Mouse (Mus musculus): ENCODE measurements at regions not wholly inside any gene's neighbourhood (a gene's known extent, or its start where the extent isn't known, plus 50 kb on each side); places are given as distances from the start of the nearest gene placed in this dataset.
A peak's percentile ranks its signal among the peaks of the same experiment; 100 is the strongest.

- Histone ChIP-seq H3K36me3 (ENCODE audit: control insufficient read depth, insufficient read depth, low read length) (no peaks in the 10 kb centered on the region), H3K4me1 (replicated peaks; ENCODE audit: control insufficient read depth, insufficient read depth, low read length) (no peaks in the 10 kb centered on the region), H3K4me3 (ENCODE audit: low read depth, low read length) (no peak overlapping the region), H3K9me3 (ENCODE audit: control insufficient read depth, low read length) (no peaks in the 10 kb centered on the region), H3K4me2 (ENCODE audit: low read length) (no peak overlapping the region), H3K27me3 (replicated peaks; ENCODE audit: control insufficient read depth, insufficient read depth, low read length) (no peaks in the 10 kb centered on the region), H3K27ac (ENCODE audit: low read depth) (no peak overlapping the region), H3K9ac (ENCODE audit: low read length) (no peak overlapping the region)
- 55% methylated on average over 10 of the region's 10 CpGs for WGBS
- DNase-seq (ENCODE audit: low spot score) (peak; percentile 48), ATAC-seq (replicated peaks; ENCODE audit: low FRiP score, low TSS enrichment, low read depth) (no peak)
These were observed 125.2 kb upstream of the Msx2 start for GRCm38 (mm10) chr13:53598050-53598449.

GRCm38 (mm10) chr13:53596871-53597800 lies 124.3 kb upstream of the Msx2 start:
- DNase-seq (ENCODE audit: low spot score), result peak; percentile 31
- H3K9ac ChIP-seq (ENCODE audit: low read length), result no peak overlapping the region
- H3K4me3 ChIP-seq (ENCODE audit: low read depth, low read length), result no peak overlapping the region
- WGBS, result 77% methylated on average over 19 of the region's 19 CpGs
- no peaks in the 10 kb centered on the region for H3K27me3 ChIP-seq (replicated peaks; ENCODE audit: control insufficient read depth, insufficient read depth, low read length)
- H3K9me3 ChIP-seq (ENCODE audit: control insufficient read depth, low read length), result no peaks in the 10 kb centered on the region
- no peaks in the 10 kb centered on the region for H3K36me3 ChIP-seq (ENCODE audit: control insufficient read depth, insufficient read depth, low read length)
- no peak for ATAC-seq (replicated peaks; ENCODE audit: low FRiP score, low TSS enrichment, low read depth)
- no peak overlapping the region for H3K27ac ChIP-seq (ENCODE audit: low read depth)
- H3K4me1 ChIP-seq (replicated peaks; ENCODE audit: control insufficient read depth, insufficient read depth, low read length), result no peaks in the 10 kb centered on the region
- H3K4me2 ChIP-seq (ENCODE audit: low read length), result no peak overlapping the region

- DNase-seq (ENCODE audit: low spot score), result no peak
- H3K4me2 ChIP-seq (ENCODE audit: low read length), result no peak overlapping the region
- WGBS, result 17% methylated on average over 5 of the region's 5 CpGs
These were observed 119.9 kb upstream of the Msx2 start for GRCm38 (mm10) chr13:53592755-53593154.

GRCm38 (mm10) chr13:53586771-53587170 lies 113.9 kb upstream of the Msx2 start:
- whole genome bisulfite sequencing, result 79% methylated on average over 4 of the region's 4 CpGs
- Histone ChIP-seq H3K36me3 (ENCODE audit: control insufficient read depth, insufficient read depth, low read length) (no peaks in the 10 kb centered on the region), H3K4me1 (replicated peaks; ENCODE audit: control insufficient read depth, insufficient read depth, low read length) (no peaks in the 10 kb centered on the region), H3K4me2 (ENCODE audit: low read length) (no peak overlapping the region), H3K9ac (ENCODE audit: low read length) (no peak overlapping the region), H3K27ac (ENCODE audit: low read depth) (no peak overlapping the region), H3K4me3 (ENCODE audit: low read depth, low read length) (no peak overlapping the region), H3K27me3 (replicated peaks; ENCODE audit: control insufficient read depth, insufficient read depth, low read length) (no peaks in the 10 kb centered on the region), H3K9me3 (ENCODE audit: control insufficient read depth, low read length) (no peaks in the 10 kb centered on the region)
- ATAC-seq (replicated peaks; ENCODE audit: low FRiP score, low TSS enrichment, low read depth) (no peak), DNase-seq (ENCODE audit: low spot score) (no peak)

More at GRCm38 (mm10) chr13:53592755-53593154, 119.9 kb upstream of the Msx2 start:
- H3K4me1 ChIP-seq (replicated peaks; ENCODE audit: control insufficient read depth, insufficient read depth, low read length), result no peaks in the 10 kb centered on the region
- no peak for ATAC-seq (replicated peaks; ENCODE audit: low FRiP score, low TSS enrichment, low read depth)
- no peak overlapping the region for H3K27ac ChIP-seq (ENCODE audit: low read depth)
- no peaks in the 10 kb centered on the region for H3K36me3 ChIP-seq (ENCODE audit: control insufficient read depth, insufficient read depth, low read length)
- H3K9ac ChIP-seq (ENCODE audit: low read length), result no peak overlapping the region
- no peaks in the 10 kb centered on the region for H3K27me3 ChIP-seq (replicated peaks; ENCODE audit: control insufficient read depth, insufficient read depth, low read length)
- no peak overlapping the region for H3K4me3 ChIP-seq (ENCODE audit: low read depth, low read length)
- no peaks in the 10 kb centered on the region for H3K9me3 ChIP-seq (ENCODE audit: control insufficient read depth, low read length)

GRCm38 (mm10) chr13:53584504-53585130 lies 111.7 kb upstream of the Msx2 start:
- Histone ChIP-seq H3K4me1 (replicated peaks; ENCODE audit: control insufficient read depth, insufficient read depth, low read length) (no peaks in the 10 kb centered on the region), H3K27me3 (replicated peaks; ENCODE audit: control insufficient read depth, insufficient read depth, low read length) (no peaks in the 10 kb centered on the region), H3K9ac (ENCODE audit: low read length) (no peak overlapping the region), H3K4me2 (ENCODE audit: low read length) (no peak overlapping the region), H3K4me3 (ENCODE audit: low read depth, low read length) (no peak overlapping the region), H3K9me3 (ENCODE audit: control insufficient read depth, low read length) (peaks cover 2% of the 10 kb centered on the region; the same call in 1 of the 2 replicates), H3K27ac (ENCODE audit: low read depth) (no peak overlapping the region), H3K36me3 (ENCODE audit: control insufficient read depth, insufficient read depth, low read length) (no peaks in the 10 kb centered on the region)
- no peak for ATAC-seq (replicated peaks; ENCODE audit: low FRiP score, low TSS enrichment, low read depth)
- DNase-seq (ENCODE audit: low spot score), result no peak
- 72% methylated on average over 9 of the region's 9 CpGs for WGBS

GRCm38 (mm10) chr13:53553876-53554577 lies 81.2 kb upstream of the Msx2 start:
- no peak overlapping the region for H3K27ac ChIP-seq (ENCODE audit: low read depth)
- no peaks in the 10 kb centered on the region for H3K27me3 ChIP-seq (replicated peaks; ENCODE audit: control insufficient read depth, insufficient read depth, low read length)
- H3K4me2 ChIP-seq (ENCODE audit: low read length), result no peak overlapping the region
- ATAC-seq (replicated peaks; ENCODE audit: low FRiP score, low TSS enrichment, low read depth) (no peak), DNase-seq (ENCODE audit: low spot score) (no peak)
- no peaks in the 10 kb centered on the region for H3K4me1 ChIP-seq (replicated peaks; ENCODE audit: control insufficient read depth, insufficient read depth, low read length)
- no peak overlapping the region for H3K9ac ChIP-seq (ENCODE audit: low read length)
- H3K9me3 ChIP-seq (ENCODE audit: control insufficient read depth, low read length), result no peaks in the 10 kb centered on the region
- no peak overlapping the region for H3K4me3 ChIP-seq (ENCODE audit: low read depth, low read length)
- 33% methylated on average over 18 of the region's 18 CpGs for WGBS
- H3K36me3 ChIP-seq (ENCODE audit: control insufficient read depth, insufficient read depth, low read length), result no peaks in the 10 kb centered on the region

GRCm38 (mm10) chr13:53553192-53553875 lies 80.5 kb upstream of the Msx2 start:
- WGBS, result 79% methylated on average over 13 of the region's 13 CpGs

GRCm38 (mm10) chr13:53548396-53548795 lies 75.5 kb upstream of the Msx2 start:
- 37% methylated on average over 11 of the region's 11 CpGs for WGBS
- Histone ChIP-seq H3K4me3 (ENCODE audit: low read depth, low read length) (no peak overlapping the region), H3K36me3 (ENCODE audit: control insufficient read depth, insufficient read depth, low read length) (no peaks in the 10 kb centered on the region), H3K9me3 (ENCODE audit: control insufficient read depth, low read length) (no peaks in the 10 kb centered on the region), H3K4me2 (ENCODE audit: low read length) (no peak overlapping the region), H3K4me1 (replicated peaks; ENCODE audit: control insufficient read depth, insufficient read depth, low read length) (peaks cover 3% of the 10 kb centered on the region; the same call in 1 of the 2 replicates), H3K27me3 (replicated peaks; ENCODE audit: control insufficient read depth, insufficient read depth, low read length) (no peaks in the 10 kb centered on the region), H3K9ac (ENCODE audit: low read length) (no peak overlapping the region), H3K27ac (ENCODE audit: low read depth) (no peak overlapping the region)
- ATAC-seq (replicated peaks; ENCODE audit: low FRiP score, low TSS enrichment, low read depth) (0 out of 2 replicates have a peak, but pooled peaks have one; percentile 50), DNase-seq (ENCODE audit: low spot score) (peak; percentile 53)

More at GRCm38 (mm10) chr13:53553192-53553875, 80.5 kb upstream of the Msx2 start:
- 0 out of 2 replicates have a peak, but pooled peaks cover under 1% of the 10 kb centered on the region for H3K4me1 ChIP-seq (replicated peaks; ENCODE audit: control insufficient read depth, insufficient read depth, low read length)
- no peaks in the 10 kb centered on the region for H3K9me3 ChIP-seq (ENCODE audit: control insufficient read depth, low read length)
- no peak overlapping the region for H3K27ac ChIP-seq (ENCODE audit: low read depth)
- H3K27me3 ChIP-seq (replicated peaks; ENCODE audit: control insufficient read depth, insufficient read depth, low read length), result no peaks in the 10 kb centered on the region
- no peak overlapping the region for H3K4me2 ChIP-seq (ENCODE audit: low read length)
- no peak overlapping the region for H3K4me3 ChIP-seq (ENCODE audit: low read depth, low read length)
- no peak overlapping the region for H3K9ac ChIP-seq (ENCODE audit: low read length)
- ATAC-seq (replicated peaks; ENCODE audit: low FRiP score, low TSS enrichment, low read depth), result no peak
- H3K36me3 ChIP-seq (ENCODE audit: control insufficient read depth, insufficient read depth, low read length), result no peaks in the 10 kb centered on the region
- DNase-seq (ENCODE audit: low spot score), result no peak
